Mouse (Mus musculus) heart, embryonic 14.5 days (tissue): ENCODE results near the gene Gvin1. TPM values are rescaled to one million over a fixed set of nuclear protein-coding genes. Genes with fewer than 3 reads are reported as not detected.
"Not testable (repeated sequence)": the region's sequence is repeated elsewhere in the genome, so short reads cannot be mapped to it uniquely, and the experiment has no call there.

Experiments used
- ATAC-seq: fragments of 200-750 bp; cut with Nextera tagmentation; 2 replicates; pipeline ENCODE4 v1.8.0; 2017; ENCODE audit warnings: low read depth, moderate TSS enrichment; ENCODE audit not compliant: insufficient number of reproducible peaks, insufficient read depth, low FRiP score
- H3K27ac ChIP-seq, 2 experiments: fragments of 200-500 bp in 1 of 2; fragments of 300-500 bp in 1 of 2; sonication (generic) in 1 of 2; replicated peaks in 1 of 2; 2 replicates each; pipeline ENCODE4 v1.5.1; 2012 to 2014; ENCODE audit warnings: low read depth in 2 of 2, low read length in 2 of 2, control low read depth in 1 of 2, mild to moderate bottlenecking in 1 of 2, mixed read lengths in 1 of 2; ENCODE audit not compliant: control insufficient read depth in 1 of 2, insufficient read depth in 1 of 2
- H3K27me3 ChIP-seq: fragments of 300-500 bp; sonication (generic); 2 replicates; pipeline ENCODE4 v1.6.1; 2014; ENCODE audit warnings: mild to moderate bottlenecking, low read length, control low read depth; ENCODE audit not compliant: control insufficient read depth, insufficient read depth
- H3K36me3 ChIP-seq: fragments of 300-500 bp; sonication (generic); 2 replicates; pipeline ENCODE4 v1.6.1; 2014; ENCODE audit warnings: mild to moderate bottlenecking, control low read depth, low read length, mixed read lengths; ENCODE audit not compliant: control insufficient read depth, insufficient read depth
- H3K4me1 ChIP-seq, 2 experiments: fragments of 200-500 bp in 1 of 2; fragments of 300-500 bp in 1 of 2; sonication (generic) in 1 of 2; 2 replicates each; pipeline ENCODE4 v1.6.1; 2012 to 2014; ENCODE audit warnings: low read length in 2 of 2, control low read depth in 1 of 2, mixed read lengths in 1 of 2; ENCODE audit not compliant: control insufficient read depth in 2 of 2, insufficient read depth in 2 of 2
- H3K4me2 ChIP-seq: fragments of 300-500 bp; sonication (generic); 2 replicates; pipeline ENCODE4 v1.6.1; 2014; ENCODE audit warnings: mild to moderate bottlenecking, low read length
- H3K4me3 ChIP-seq, 2 experiments: fragments of 200-500 bp in 1 of 2; fragments of 300-500 bp in 1 of 2; sonication (generic) in 1 of 2; 2 replicates each; pipeline ENCODE4 v1.5.1; 2012 to 2014; ENCODE audit warnings: low read length in 2 of 2, mild to moderate bottlenecking in 2 of 2, control low read depth in 1 of 2, low read depth in 1 of 2, moderate library complexity in 1 of 2; ENCODE audit not compliant: control insufficient read depth in 1 of 2, insufficient read depth in 1 of 2
- H3K9ac ChIP-seq: fragments of 300-500 bp; sonication (generic); 2 replicates; pipeline ENCODE4 v1.6.1; 2014; ENCODE audit warnings: mild to moderate bottlenecking, low read length
- H3K9me3 ChIP-seq: fragments of 300-500 bp; sonication (generic); 2 replicates; pipeline ENCODE4 v1.6.1; 2016; ENCODE audit warnings: low read length, control low read depth; ENCODE audit not compliant: control insufficient read depth
- WGBS: fragments of 180-500 bp; shearing (Covaris S2); extraction: QIAGEN DNeasy Blood & Tissue Kit; methylation state at CpG from one replicate; pipeline ENCODE4 v1.1.7; 2014; 5-methylcytosine and 5-hydroxymethylcytosine counted together
- polyA plus RNA-seq: library from polyadenylated mRNA; unstranded; fragments of >200 nt; fragmentation: Nextera tagmentation; extraction: Ambion mirVana; gene quantifications from 2 replicates; pipeline ENCODE4 v1.2.1, GENCODE M21; 2014

The Gvin1 gene
- polyA plus RNA-seq, 1 experiment from 2014 or later = 0.77 TPM

GRCm38 (mm10) chr7:106141128-106141895 is 73.8 kb downstream of the Gvin1 start:
- not testable (repeated sequence) for H3K4me3 ChIP-seq, H3K4me2 ChIP-seq, H3K9me3 ChIP-seq, ATAC-seq, H3K4me1 ChIP-seq, H3K36me3 ChIP-seq, H3K27me3 ChIP-seq, H3K27ac ChIP-seq, H3K9ac ChIP-seq
- WGBS = no CpG with 5 or more reads among the region's 1 CpGs

- H3K27ac ChIP-seq, H3K36me3 ChIP-seq, H3K9me3 ChIP-seq, H3K9ac ChIP-seq, H3K4me1 ChIP-seq, H3K4me2 ChIP-seq, H3K27me3 ChIP-seq, ATAC-seq, H3K4me3 ChIP-seq: not testable (repeated sequence)
- no CpG with 5 or more reads among the region's 2 CpGs for WGBS
Observed at GRCm38 (mm10) chr7:106117090-106117948, 97.8 kb downstream of the Gvin1 start.
